Mouse (Mus musculus) kidney, postnatal 4 days (tissue): ENCODE data around the gene Calm2.
A peak's percentile ranks its signal among the peaks of the same experiment; 100 is the strongest.

ENCODE experiments used
- DNase-seq, 2 experiments: peaks; one replicate each; pipeline ENCODE4 v3.0.0; 2021; ENCODE audit warnings: mixed read lengths in 2 of 2

Gene Calm2

GRCm38 (mm10) chr17:87391242-87391641, 55.5 kb downstream of the Calm2 start:
- peak in 1 of 2 experiments; percentile 56 for DNase-seq

DNA sequence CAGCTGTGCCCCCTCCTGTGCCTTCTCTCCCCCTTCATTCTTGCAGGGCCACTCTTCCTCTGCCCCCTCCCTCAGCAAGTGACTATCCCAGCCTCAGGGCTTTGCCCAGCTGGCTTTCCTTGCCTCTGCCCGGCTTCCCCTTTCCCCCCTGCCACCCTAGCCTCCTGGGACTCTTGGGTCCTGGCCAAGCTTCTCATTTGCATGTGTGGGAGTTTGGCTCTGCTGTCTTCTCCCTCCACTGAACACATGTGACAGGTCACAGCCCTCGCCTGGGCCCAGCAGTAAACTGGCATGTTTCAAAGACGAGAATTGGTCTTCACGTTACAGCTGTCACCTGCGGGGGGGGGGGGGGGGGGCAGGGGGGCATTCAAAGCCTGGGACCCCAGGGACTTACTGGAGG, 59.7 kb downstream of the Calm2 start:
- peak; percentile 79 to 86 for DNase-seq

DNA sequence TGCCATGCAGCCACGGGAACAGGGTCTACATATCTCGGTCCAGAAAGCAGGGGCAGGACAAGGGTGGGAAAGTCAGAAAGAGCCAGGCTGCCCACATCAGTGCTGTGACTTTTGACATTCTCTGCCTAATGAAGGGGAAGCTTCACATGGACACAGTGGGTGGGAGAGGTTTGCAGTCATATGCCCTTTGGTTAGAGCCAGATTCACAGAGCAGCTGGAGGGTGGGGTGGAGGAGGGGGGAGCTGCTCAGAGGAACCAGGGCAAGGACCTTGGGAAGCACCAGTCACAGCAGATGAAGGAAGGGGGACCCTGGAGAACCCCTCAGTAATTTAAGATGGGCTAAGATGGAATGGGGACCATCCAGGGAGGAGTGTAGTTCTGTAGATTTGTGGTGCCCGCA, 60.9 kb downstream of the Calm2 start:
- no peak for DNase-seq
